ENCODE assay signal across 8 mouse cellular contexts in genomic region chr2:125724086-125724430, GRCm38 (mm10). TPM values are rescaled to one million over a fixed set of nuclear protein-coding genes. Genes with fewer than 3 reads are reported as not detected.
A peak's percentile ranks its signal among the peaks of the same experiment; 100 is the strongest.
DNase-seq lines count a peak whose midpoint lies in the region; ATAC-seq and TF ChIP-seq lines count a peak whose summit lies in the region.

Gene Shc4 (minus strand): TSS chr2:125724148.

- TF ChIP-seq POLR2A in myocyte (IDR thresholded peaks at IDR 0.05; ENCODE audit: insufficient read length, low read depth): no peak

- no peaks in the 10 kb centered on the region for H3K9me3 ChIP-seq in forebrain, embryonic 15.5 days

- under 1% methylated on average over 15 of the region's 15 CpGs for WGBS in forebrain, embryonic 15.5 days

- ATAC-seq in forebrain, embryonic 15.5 days (replicated peaks): peak; percentile 91

- H3K4me3 ChIP-seq in forebrain, embryonic 15.5 days: peak within 1 kb of the TSS; percentile 56
- peak within 1 kb of the TSS; percentile 29 for H3K4me3 ChIP-seq in myocyte

- H3K36me3 ChIP-seq in forebrain, embryonic 15.5 days: no peaks in the 10 kb centered on the region
- H3K36me3 ChIP-seq in myocyte (ENCODE audit: control insufficient read depth, insufficient read depth): no peaks in the 10 kb centered on the region

- H3K9ac ChIP-seq in forebrain, embryonic 15.5 days (replicated peaks): peak within 1 kb of the TSS; percentile 63

- peak within 1 kb of the TSS; percentile 99 for H3K4me2 ChIP-seq in forebrain, embryonic 15.5 days (replicated peaks)
- H3K4me2 ChIP-seq in myocyte (ENCODE audit: low read depth): peak within 1 kb of the TSS; percentile 87

- H3K27ac ChIP-seq in forebrain, embryonic 15.5 days (replicated peaks): peak within 1 kb of the TSS; percentile 54; the same call in 1 of the 2 replicates

- no peaks in the 10 kb centered on the region for H3K79me2 ChIP-seq in myocyte (ENCODE audit: control insufficient read depth, insufficient read depth)

- H3ac ChIP-seq in myocyte (ENCODE audit: control insufficient read depth, insufficient read length): no peak within 1 kb of the TSS

- H3K4me1 ChIP-seq in forebrain, embryonic 15.5 days: peaks cover 24% of the 10 kb centered on the region

- H3K27me3 ChIP-seq in forebrain, embryonic 15.5 days: peaks cover 21% of the 10 kb centered on the region
- no peaks in the 10 kb centered on the region for H3K27me3 ChIP-seq in myocyte (ENCODE audit: control insufficient read depth, insufficient read depth, insufficient read length)

- DNase-seq in adrenal gland, adult 2 months: peak; percentile 74
- DNase-seq in adrenal gland, postnatal 4 days (ENCODE audit: low spot score in 2 of 2): no peak
- DNase-seq in right cerebral cortex, postnatal 4 days: peak; percentile 59
- DNase-seq in right cerebral cortex, postnatal 25 days: no peak
- peak; percentile 3 to 10 for DNase-seq in kidney, postnatal 36 days
- DNase-seq in layer of hippocampus, adult 11-12 months (ENCODE audit: low spot score): no peak

TF ChIP-seq in myocyte, 11 proteins besides CTCF, POLR2A, EP300 and RAD21:
- TF ChIP-seq SRF (IDR thresholded peaks at IDR 0.05; ENCODE audit: control insufficient read depth, insufficient read length, low read depth) (no peak), E2F4 (IDR thresholded peaks at IDR 0.05; ENCODE audit: insufficient read depth) (no peak), REST (IDR thresholded peaks at IDR 0.05; ENCODE audit: insufficient read depth, insufficient read length) (no peak), MYOD1 (IDR thresholded peaks at IDR 0.05; ENCODE audit: control insufficient read depth in 1 of 3, insufficient read length in 2 of 3, low read depth in 2 of 3) (no peak), CEBPB (IDR thresholded peaks at IDR 0.05; ENCODE audit: insufficient read depth, poor library complexity, severe bottlenecking) (no peak), POLR2AphosphoS2 (IDR thresholded peaks at IDR 0.05; ENCODE audit: insufficient read length, low read depth) (no peak), USF1 (IDR thresholded peaks at IDR 0.05; ENCODE audit: low read depth) (no peak), MYOG (IDR thresholded peaks at IDR 0.05; ENCODE audit: control insufficient read depth in 1 of 3, insufficient read depth in 1 of 3, insufficient read length in 2 of 3, low read depth in 2 of 3) (no peak), TCF12 (IDR thresholded peaks at IDR 0.05; ENCODE audit: insufficient read depth, poor library complexity, severe bottlenecking) (no peak), MAX (IDR thresholded peaks at IDR 0.05; ENCODE audit: low read depth) (no peak), TCF3 (IDR thresholded peaks at IDR 0.05; ENCODE audit: insufficient read length, low read depth) (no peak)
TF ChIP-seq in myocyte: peak in this region for 0.

RNA-seq across cellular contexts. Expression of gene Shc4, which starts in this region (rescaled TPM):
- 1 to 10 TPM; 2.4 to 3.6 TPM for total RNA-seq in adrenal gland, adult 2 months (2021)
- 0.82 and 1.4 TPM in 2 replicates for polyA plus RNA-seq in adrenal gland, adult 2 months (2012; rRNA removed)
- 1 to 10 TPM; 5.4 to 6.0 TPM for total RNA-seq in adrenal gland, postnatal 4 days (2021)
- 1.5 and 1.6 TPM in 2 replicates for polyA plus RNA-seq in forebrain, embryonic 15.5 days (2015; fragmentation: Nextera tagmentation; extraction: Ambion mirVana)
- 0.49 TPM for polyA plus RNA-seq in myocyte (2012; fragmentation: generic; extraction: Trizol)

Comparison
In these comparisons a context has a peak if more than half of its experiments do, and no peak if none do; other contexts are left out.
1. DNase-seq: peak in adrenal gland, adult 2 months (single experiment), right cerebral cortex, postnatal 4 days (single experiment) and kidney, postnatal 36 days (2 of 2); none in adrenal gland, postnatal 4 days (0 of 2), right cerebral cortex, postnatal 25 days (single experiment) and layer of hippocampus, adult 11-12 months (single experiment).